Mouse (Mus musculus): ENCODE data around the gene Cntnap5a. TPM values are rescaled to one million over a fixed set of nuclear protein-coding genes. Genes with fewer than 3 reads are reported as not detected.

Cntnap5a gene
- total RNA-seq, 2 experiments from 2014 or later: not detected

- no peak for ATAC-seq (replicated peaks; ENCODE audit: poor library complexity)
Observed at GRCm38 (mm10) chr1:116353669-116354068, 669.1 kb downstream of the Cntnap5a start.

GRCm38 (mm10) chr1:116365606-116366005 is 681.0 kb downstream of the Cntnap5a start:
- no peak for ATAC-seq (replicated peaks; ENCODE audit: poor library complexity)

DNA sequence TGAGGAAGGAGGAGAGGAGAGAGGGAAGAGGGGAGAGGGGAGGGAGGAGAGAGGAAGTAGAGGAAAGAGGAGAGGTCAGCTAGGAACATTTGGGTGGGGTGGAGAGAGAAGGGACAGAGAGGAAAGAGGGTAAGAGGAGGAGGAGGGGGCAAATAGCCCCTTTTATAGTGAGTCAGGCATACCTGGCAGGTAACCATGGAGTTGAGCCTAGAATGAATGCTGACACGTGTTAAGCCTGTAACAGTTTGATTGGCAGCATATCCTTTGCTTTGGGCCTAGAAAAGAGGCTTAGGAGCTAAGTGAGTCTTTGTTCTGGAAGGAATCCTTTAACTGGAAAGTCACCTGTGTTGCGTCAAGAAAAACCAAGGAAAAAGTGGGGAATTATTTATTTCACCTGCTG is 681.6 kb downstream of the Cntnap5a start:
- ATAC-seq (replicated peaks; ENCODE audit: poor library complexity): no peak

- ATAC-seq (replicated peaks; ENCODE audit: poor library complexity): no peak
Observed at GRCm38 (mm10) chr1:116366806-116367205, 682.2 kb downstream of the Cntnap5a start.

DNA sequence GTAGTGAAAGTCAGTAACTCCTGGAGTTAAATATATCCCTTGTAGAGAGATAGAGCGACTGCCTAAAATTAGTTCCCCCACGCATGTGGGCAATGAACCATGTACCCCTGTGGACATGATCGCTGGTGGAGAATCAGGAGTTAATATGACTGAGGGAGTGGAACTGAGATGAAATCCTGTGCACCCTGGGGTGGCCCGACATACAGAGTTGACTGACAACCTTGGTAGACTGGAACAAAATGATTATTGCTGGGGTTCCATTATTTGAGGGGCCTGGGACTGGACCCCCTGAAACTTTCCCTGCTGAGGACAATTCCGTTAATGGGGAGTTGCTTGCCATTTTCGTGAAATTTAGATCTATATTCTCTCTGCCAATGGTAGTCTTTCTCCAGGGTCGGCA is 683.0 kb downstream of the Cntnap5a start:
- ATAC-seq (replicated peaks; ENCODE audit: poor library complexity): no peak

- no peak for ATAC-seq (replicated peaks; ENCODE audit: poor library complexity)
Observed at GRCm38 (mm10) chr1:116370817-116371216, 686.3 kb downstream of the Cntnap5a start.

GRCm38 (mm10) chr1:116373551-116373950 is 689.0 kb downstream of the Cntnap5a start:
- ATAC-seq (replicated peaks; ENCODE audit: poor library complexity): no peak

DNA sequence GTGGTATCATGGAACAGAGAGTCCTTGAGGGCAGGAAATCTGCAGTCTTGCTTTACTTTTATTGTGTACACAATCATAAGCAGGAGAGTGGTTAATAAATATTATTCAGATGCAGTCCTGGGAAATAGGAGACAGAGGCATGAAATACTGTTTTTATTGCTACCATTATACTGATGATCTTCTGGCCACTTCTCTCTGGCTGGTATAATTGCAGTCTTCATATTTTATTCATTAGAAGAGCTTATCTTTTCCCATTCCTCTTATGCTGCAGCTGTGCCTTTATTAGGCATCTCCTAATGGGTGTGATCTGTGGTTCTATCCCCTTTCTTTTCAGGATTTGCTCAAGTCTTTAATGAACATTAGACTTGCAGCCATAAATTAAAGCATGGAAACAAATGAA is 707.8 kb downstream of the Cntnap5a start:
- no peak for ATAC-seq (replicated peaks; ENCODE audit: poor library complexity)

GRCm38 (mm10) chr1:116401996-116402656 is 717.6 kb downstream of the Cntnap5a start:
- ATAC-seq (replicated peaks; ENCODE audit: poor library complexity): no peak

DNA sequence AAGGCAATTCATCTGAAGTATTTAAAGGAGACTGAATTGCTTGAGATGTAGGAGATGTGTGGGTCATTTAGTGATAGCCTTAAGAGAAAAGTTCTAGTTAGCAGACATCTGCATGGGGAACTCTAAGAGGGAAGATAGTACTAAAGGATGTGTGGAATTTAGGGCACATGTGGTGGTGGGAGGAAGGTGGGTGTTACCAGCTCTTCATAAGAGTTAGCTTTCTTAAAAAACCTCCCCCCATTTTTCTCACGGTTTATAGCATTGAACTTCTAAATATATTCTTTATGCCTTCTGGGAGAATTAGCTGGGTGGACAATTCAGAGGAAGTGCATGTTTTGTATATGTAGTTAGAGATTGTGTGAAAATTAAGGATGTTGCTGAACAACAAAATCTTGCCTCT is 725.3 kb downstream of the Cntnap5a start:
- ATAC-seq (replicated peaks; ENCODE audit: poor library complexity): no peak

GRCm38 (mm10) chr1:116428396-116428795 is 743.8 kb downstream of the Cntnap5a start:
- ATAC-seq (replicated peaks; ENCODE audit: poor library complexity): no peak

- ATAC-seq (replicated peaks; ENCODE audit: poor library complexity): no peak
Observed at GRCm38 (mm10) chr1:116455115-116455717, 770.7 kb downstream of the Cntnap5a start.

GRCm38 (mm10) chr1:116477703-116478102 is 793.1 kb downstream of the Cntnap5a start:
- no peak for ATAC-seq (replicated peaks; ENCODE audit: poor library complexity)

- ATAC-seq (replicated peaks; ENCODE audit: poor library complexity): no peak
Observed at GRCm38 (mm10) chr1:116488780-116489569, 804.4 kb downstream of the Cntnap5a start.

DNA sequence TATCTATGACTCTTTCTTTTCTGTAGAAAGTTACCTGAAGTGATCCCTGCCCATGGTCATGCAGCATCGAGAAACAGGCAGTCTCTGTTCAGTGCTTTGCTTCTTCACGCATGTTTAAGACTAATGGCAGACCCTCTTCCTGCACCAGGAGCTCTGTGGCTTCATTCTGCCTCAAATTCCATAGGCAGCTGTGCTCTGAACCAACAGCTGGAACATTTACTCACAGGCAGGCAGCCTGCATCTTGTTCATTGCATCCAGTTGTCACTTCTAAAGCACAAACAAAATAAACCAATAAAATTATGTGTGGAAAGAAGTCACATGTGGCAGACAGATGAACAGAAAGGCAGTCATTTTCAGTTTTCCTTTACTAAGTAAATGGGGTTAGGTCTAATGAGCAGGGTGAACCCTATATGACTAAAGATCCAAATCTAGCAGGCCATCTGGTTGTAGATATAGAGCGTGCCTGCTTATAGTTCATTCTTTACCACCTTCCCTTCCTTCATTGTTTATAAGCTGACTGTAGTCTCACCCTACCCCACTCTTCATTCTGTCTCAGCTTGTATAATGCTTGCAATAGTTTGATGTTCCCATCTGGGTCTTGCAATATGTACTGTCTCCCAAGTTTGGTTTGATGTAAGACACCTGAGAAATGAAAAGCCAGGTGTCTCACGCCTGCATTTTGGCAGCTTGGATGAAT is 893.6 kb downstream of the Cntnap5a start:
- no peak for ATAC-seq (replicated peaks; ENCODE audit: poor library complexity)

DNA sequence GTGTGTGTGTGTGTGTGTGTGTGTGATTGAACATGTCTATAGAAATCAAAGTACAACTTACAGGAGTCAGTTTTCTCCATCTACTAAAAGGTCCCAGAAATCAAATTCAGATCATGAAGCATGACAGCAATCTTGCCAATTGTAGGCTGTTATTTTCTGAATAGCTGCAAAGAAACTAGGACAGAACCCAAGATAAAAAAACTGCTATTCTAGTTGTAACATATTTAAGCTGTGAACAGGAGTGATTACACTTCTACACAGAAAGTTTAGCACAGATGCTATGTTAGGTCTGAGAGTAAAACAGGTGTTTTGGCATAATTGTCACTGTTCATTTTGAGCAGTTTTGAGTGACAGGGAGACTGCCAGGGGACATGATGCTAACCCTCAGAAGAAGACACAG is 931.7 kb downstream of the Cntnap5a start:
- ATAC-seq (replicated peaks; ENCODE audit: poor library complexity): no peak

All from megakaryocyte progenitor cell, adult 5-6 weeks (primary cell).